Mouse (Mus musculus) thymus, postnatal 25 days (tissue): ENCODE results near the gene Dpf2.
A peak's percentile ranks its signal among the peaks of the same experiment; 100 is the strongest.

ENCODE experiments used
- DNase-seq: peaks from one replicate; pipeline ENCODE4 v3.0.0; 2022

Gene Dpf2

GRCm38 (mm10) chr19:5935691-5936090 is 22.9 kb upstream of the Dpf2 start:
- no peak for DNase-seq

- no peak for DNase-seq
These were observed 22.5 kb upstream of the Dpf2 start for GRCm38 (mm10) chr19:5935266-5935665.

- DNase-seq: no peak
These were observed 17.1 kb upstream of the Dpf2 start for GRCm38 (mm10) chr19:5929634-5930596.

GRCm38 (mm10) chr19:5928546-5928945 is 15.7 kb upstream of the Dpf2 start:
- no peak for DNase-seq

GRCm38 (mm10) chr19:5928104-5928503 is 15.3 kb upstream of the Dpf2 start:
- no peak for DNase-seq

- no peak for DNase-seq
These were observed 14.7 kb upstream of the Dpf2 start for GRCm38 (mm10) chr19:5927532-5927931.

- DNase-seq: no peak
These were observed 14.2 kb upstream of the Dpf2 start for GRCm38 (mm10) chr19:5927026-5927425.

- DNase-seq: no peak
These were observed 12.6 kb upstream of the Dpf2 start for GRCm38 (mm10) chr19:5925311-5925855.

GRCm38 (mm10) chr19:5924713-5925093 is 11.9 kb upstream of the Dpf2 start, which contains the start of gene Cdc42ep2:
Gene Cdc42ep2 (minus strand): TSS chr19:5924816.
- DNase-seq: peak; percentile 93

GRCm38 (mm10) chr19:5923990-5924712 is 11.3 kb upstream of the Dpf2 start:
- peak; percentile 91 for DNase-seq

- DNase-seq: no peak
These were observed 10.2 kb upstream of the Dpf2 start for GRCm38 (mm10) chr19:5922963-5923362.

GRCm38 (mm10) chr19:5922119-5922942 is 9.5 kb upstream of the Dpf2 start:
- no peak for DNase-seq

- no peak for DNase-seq
These were observed 8.9 kb upstream of the Dpf2 start for GRCm38 (mm10) chr19:5921715-5922114.

- peak; percentile 99 for DNase-seq
These were observed 455 bp downstream of the Dpf2 start for GRCm38 (mm10) chr19:5912103-5913006.

GRCm38 (mm10) chr19:5911430-5912102 is 1.2 kb downstream of the Dpf2 start:
- no peak for DNase-seq

- DNase-seq: no peak
These were observed 2.6 kb downstream of the Dpf2 start for GRCm38 (mm10) chr19:5910221-5910620.

- no peak for DNase-seq
These were observed 5.5 kb downstream of the Dpf2 start for GRCm38 (mm10) chr19:5907275-5907674.

- peak; percentile 97 for DNase-seq
These were observed 18.7 kb downstream of the Dpf2 start, which contains the start of gene Tigd3 for GRCm38 (mm10) chr19:5894002-5894678. Gene Tigd3 (minus strand): TSS chr19:5894149.

GRCm38 (mm10) chr19:5893282-5894001 is 19.4 kb downstream of the Dpf2 start:
- no peak for DNase-seq

GRCm38 (mm10) chr19:5892735-5893134 is 20.1 kb downstream of the Dpf2 start:
- DNase-seq: no peak
